Mouse (Mus musculus) inflammation-experienced regulatory T-cells, adult 6 months (primary cell): ENCODE results near the gene Hnf1a. TPM values are rescaled to one million over a fixed set of nuclear protein-coding genes. Genes with fewer than 3 reads are reported as not detected.

Experiments used
- ATAC-seq: one replicate; pipeline ENCODE4 v1.8.0; 2017
- polyA plus RNA-seq, 3 experiments: library from polyadenylated mRNA; unstranded; fragments of 100-300 nt; shearing (Covaris generic); gene quantifications; one replicate each; pipeline ENCODE4 v1.2.1; 2017

Gene Hnf1a
- under 1 TPM in 1 of 3 experiments, not detected in 2; 0.17 TPM for polyA plus RNA-seq

- no peak for ATAC-seq
Observed at GRCm38 (mm10) chr5:114970824-114971227, at the start of gene Hnf1a. Hnf1a (minus strand) TSS chr5:114971094.

- no peak for ATAC-seq
Observed at GRCm38 (mm10) chr5:115018813-115019212, 47.9 kb upstream of the Hnf1a start.

- no peak for ATAC-seq
Observed at GRCm38 (mm10) chr5:115018270-115018669, 47.4 kb upstream of the Hnf1a start.

GRCm38 (mm10) chr5:115015121-115015520, 44.2 kb upstream of the Hnf1a start:
- no peak for ATAC-seq

- ATAC-seq = no peak
Observed at GRCm38 (mm10) chr5:115014570-115014969, 43.7 kb upstream of the Hnf1a start.

GRCm38 (mm10) chr5:115013436-115013835, 42.5 kb upstream of the Hnf1a start:
- ATAC-seq = no peak

- peak; percentile 32 for ATAC-seq
Observed at GRCm38 (mm10) chr5:115011519-115012261, 40.8 kb upstream of the Hnf1a start.

- ATAC-seq = peak; percentile 52
Observed at GRCm38 (mm10) chr5:115011217-115011518, 40.3 kb upstream of the Hnf1a start.

GRCm38 (mm10) chr5:115010577-115011216, 39.8 kb upstream of the Hnf1a start, which contains the start of gene Sppl3:
Sppl3 (plus strand) TSS chr5:115011137.
- ATAC-seq = peak; percentile 78

- ATAC-seq = no peak
Observed at GRCm38 (mm10) chr5:115009961-115010360, 39.1 kb upstream of the Hnf1a start.

- ATAC-seq = no peak
Observed at GRCm38 (mm10) chr5:115009143-115009542, 38.2 kb upstream of the Hnf1a start.

- no peak for ATAC-seq
Observed at GRCm38 (mm10) chr5:115008307-115008706, 37.4 kb upstream of the Hnf1a start.

GRCm38 (mm10) chr5:115007768-115008167, 36.9 kb upstream of the Hnf1a start:
- no peak for ATAC-seq

- no peak for ATAC-seq
Observed at GRCm38 (mm10) chr5:115003224-115003873, 32.5 kb upstream of the Hnf1a start.

- no peak for ATAC-seq
Observed at GRCm38 (mm10) chr5:115002781-115003180, 31.9 kb upstream of the Hnf1a start.

GRCm38 (mm10) chr5:115001464-115001863, 30.6 kb upstream of the Hnf1a start:
- no peak for ATAC-seq

GRCm38 (mm10) chr5:115000503-115000902, 29.6 kb upstream of the Hnf1a start:
- ATAC-seq = no peak

GRCm38 (mm10) chr5:114997327-114997726, 26.4 kb upstream of the Hnf1a start:
- ATAC-seq = no peak

- ATAC-seq = no peak
Observed at GRCm38 (mm10) chr5:114996447-114996846, 25.6 kb upstream of the Hnf1a start.

- no peak for ATAC-seq
Observed at GRCm38 (mm10) chr5:114985074-114985473, 14.2 kb upstream of the Hnf1a start.

- no peak for ATAC-seq
Observed at GRCm38 (mm10) chr5:114982001-114982400, 11.1 kb upstream of the Hnf1a start.

GRCm38 (mm10) chr5:114980122-114980748, 9.3 kb upstream of the Hnf1a start:
- no peak for ATAC-seq
